Mouse (Mus musculus): ENCODE measurements around the gene Hmgcr.

DNA sequence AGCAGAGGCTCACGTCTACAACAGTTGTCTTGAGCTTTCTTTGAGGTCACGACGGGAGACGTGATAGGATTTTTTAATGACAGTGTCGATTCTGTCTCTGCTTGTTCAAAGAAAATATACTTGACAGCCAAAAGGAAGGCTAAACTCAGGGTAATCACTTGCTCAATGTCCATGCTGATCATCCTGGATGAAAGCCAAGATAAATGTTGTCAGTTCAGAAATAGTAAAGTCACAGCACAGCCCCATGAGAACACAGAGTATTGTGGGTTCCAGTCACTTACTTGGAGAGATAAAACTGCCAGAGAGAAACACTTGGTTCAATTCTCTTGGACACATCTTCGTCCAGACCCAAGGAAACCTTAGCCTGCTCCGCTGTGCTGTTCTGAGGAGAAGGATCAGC lies 11.8 kb downstream of the Hmgcr start:
- no peak for TF ChIP-seq POLR2A (IDR thresholded peaks at IDR 0.05; ENCODE audit: borderline replicate concordance, extremely low read depth, insufficient read depth, insufficient read length, poor library complexity, severe bottlenecking)
- no peak for TF ChIP-seq CTCF (IDR thresholded peaks at IDR 0.05; ENCODE audit: borderline replicate concordance, extremely low read depth, insufficient read depth, insufficient read length)

Measured in brain, embryonic 14.5 days (tissue).